Mouse (Mus musculus): ENCODE measurements around the gene Hfe.

The Hfe gene

DNA sequence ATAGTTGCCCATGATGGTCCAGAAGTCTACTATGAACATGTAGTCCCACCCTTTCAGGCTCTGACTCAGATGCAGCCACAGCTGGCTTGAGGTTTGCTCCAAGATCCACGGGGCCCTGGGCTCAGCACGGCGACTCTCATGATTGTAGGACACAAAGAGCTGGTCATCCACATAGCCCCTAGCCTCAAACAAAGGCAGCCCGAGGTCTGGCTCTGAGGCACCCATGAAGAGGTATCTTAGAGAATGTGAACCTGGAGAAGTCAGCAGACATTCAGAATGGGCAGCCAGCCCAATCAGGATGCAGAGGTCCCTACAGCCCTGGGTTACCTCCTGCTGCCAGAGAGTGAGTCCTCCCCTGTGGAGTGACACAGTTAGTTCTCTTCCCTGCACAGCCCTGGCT is 2.6 kb downstream of the Hfe start:
- DNase-seq = no peak

DNA sequence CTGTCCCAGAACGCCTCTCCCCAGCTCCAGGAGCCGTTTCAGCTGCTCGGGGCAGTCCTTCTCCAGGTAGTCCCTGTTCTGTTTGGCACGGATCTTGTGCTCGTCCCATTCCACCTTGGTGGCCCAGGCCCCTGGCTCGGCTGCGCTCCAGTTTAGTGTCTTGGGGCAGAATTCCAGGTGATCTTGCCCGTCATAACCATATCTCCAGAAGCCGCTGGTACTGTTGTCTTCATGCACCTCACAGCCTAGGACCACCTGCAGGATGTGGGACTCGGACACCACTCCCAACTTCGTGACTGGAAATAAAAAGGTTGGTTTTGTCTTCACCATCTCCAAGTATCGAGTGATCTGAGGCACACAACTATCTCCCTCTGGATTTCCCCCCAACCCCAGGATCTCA is 3.9 kb downstream of the Hfe start:
- no peak for DNase-seq

DNA sequence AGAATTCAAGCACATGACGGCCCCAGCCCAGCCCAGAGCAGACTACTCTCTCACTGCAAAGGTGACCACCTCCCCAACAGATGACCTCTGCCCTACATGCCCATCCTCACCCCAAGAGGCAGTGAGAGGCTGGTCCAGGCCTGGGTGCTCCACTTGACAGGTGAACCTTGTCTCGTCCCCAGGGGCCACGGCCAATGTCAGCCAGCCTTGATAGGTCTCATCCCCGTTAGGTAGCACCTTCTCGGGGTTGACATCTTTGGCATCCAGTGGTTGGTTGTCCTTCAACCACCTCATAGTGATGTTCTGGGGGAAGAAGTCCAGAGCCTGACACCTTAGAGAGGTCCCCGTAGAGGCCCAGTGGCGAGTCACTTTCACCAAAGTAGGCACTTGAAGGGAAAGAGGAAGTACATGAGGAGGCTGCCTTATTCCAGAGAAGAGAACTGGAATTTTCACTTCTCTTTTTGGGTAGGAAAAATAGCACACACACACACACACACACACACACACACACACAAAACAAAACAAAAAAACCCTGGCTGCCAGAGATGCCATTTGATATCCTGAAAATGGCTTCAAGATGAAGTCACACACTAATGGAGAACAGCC is 4.8 kb downstream of the Hfe start:
- DNase-seq = no peak

DNA sequence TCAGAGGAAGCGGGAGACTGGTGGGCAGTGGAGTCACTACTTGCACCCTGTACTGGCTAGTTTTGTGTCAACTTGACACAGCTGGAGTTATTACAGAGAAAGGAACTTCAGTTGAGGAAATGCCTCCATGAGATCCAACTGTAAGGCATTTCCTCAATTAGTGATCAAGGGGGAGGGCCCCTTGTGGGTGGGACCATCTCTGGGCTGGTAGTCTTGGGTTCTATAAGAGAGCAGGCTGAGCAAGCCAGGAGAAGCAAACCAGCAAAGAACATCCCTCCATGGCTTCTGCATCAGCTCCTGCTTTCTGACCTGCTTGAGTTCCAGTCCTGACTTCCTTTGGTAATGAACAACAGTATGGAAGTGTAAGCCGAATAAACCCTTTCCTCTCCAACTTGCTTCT is 7.9 kb downstream of the Hfe start:
- peak; percentile 3 for DNase-seq

DNA sequence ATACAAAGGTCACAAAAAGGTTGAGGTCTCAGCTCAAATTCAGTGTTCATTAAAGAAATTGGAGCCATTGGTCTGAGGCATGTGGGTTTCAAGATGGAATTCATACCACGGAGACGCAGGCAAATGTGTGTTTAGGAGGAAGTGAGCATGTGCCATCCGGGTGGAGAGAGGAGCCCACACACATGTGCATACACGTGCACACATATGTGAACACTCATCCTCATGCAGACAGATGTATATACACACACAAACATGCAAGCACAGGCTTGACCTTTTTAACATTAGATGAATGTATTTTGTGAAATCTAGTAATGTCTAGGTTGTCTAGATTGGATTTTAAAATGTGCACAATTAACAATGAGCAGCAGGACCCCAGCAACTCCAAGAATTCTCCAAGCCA is 8.4 kb downstream of the Hfe start:
- DNase-seq = peak; percentile 1

DNA sequence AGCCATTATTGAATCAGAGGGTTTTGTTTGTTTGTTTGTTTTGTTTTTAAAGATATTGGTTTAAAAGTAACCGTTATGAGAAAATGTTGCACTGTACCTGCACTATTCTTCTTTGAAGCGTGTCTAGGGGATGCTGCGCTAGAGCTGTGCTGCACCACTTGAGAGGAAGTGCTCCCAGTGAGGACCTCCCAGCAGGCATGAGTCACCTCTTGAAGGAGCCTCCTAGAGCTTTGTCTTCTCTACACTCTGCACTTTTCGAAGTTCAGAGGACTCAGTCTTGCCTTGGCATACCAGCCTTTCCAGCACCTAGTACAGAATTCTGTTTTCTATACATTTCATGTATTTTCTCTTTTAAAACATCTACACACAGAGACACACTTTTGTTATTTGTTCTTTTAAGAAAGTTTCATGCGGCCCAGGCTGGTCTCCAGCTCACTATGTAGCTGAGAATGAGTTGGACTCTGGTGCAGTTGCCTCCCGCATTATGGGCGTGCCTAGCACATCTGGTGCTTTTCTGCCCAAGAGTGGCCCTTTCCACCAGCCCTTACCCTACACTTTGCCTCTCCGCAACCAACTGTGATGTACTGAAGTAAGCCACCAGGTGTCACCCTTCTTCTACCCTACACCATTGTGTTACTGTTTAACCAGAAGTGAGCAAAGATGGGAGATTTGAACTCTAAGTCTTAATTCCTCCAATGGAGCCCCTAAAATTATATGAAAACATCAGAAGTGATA is 9.7 kb downstream of the Hfe start:
- peak; percentile 81 for DNase-seq

DNA sequence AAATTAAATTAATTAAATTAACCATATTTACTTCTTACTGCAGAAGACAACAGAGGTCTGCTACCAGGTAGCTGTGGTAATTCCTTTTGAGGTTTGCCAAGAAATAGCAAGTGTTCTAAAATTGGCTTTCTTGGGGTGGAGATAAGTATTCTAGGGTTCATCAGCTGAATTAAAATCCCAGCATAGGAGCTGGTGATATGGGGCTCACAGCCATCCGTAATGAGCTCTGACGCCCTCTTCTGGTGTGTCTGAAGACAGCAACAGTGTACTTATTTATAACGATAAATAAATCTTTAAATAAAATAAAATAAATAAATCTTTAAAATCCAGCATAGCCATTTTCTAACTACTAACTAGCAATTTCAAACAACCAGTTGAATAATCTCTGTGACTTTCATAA is 10.9 kb downstream of the Hfe start:
- DNase-seq = no peak

DNA sequence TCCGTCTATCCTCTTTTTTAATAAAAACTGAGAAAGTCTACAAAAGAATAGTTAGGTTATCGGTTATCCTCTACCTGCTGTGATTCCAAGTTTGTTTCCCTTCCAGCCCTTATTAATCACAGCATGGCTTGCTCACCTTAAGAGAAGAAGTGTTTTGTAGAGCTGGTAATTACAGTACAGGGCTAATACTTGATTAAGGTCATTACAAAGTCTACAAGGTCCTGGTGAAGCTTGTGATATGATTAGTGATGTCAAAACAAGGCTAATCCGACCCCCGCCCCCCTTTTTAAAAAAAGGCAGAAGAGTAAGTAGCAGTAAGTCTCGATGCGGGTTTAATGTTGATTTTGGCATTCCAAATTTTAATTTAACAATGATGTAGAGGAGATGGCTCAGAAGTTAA is 11.7 kb downstream of the Hfe start:
- peak; percentile 6 for DNase-seq

DNA sequence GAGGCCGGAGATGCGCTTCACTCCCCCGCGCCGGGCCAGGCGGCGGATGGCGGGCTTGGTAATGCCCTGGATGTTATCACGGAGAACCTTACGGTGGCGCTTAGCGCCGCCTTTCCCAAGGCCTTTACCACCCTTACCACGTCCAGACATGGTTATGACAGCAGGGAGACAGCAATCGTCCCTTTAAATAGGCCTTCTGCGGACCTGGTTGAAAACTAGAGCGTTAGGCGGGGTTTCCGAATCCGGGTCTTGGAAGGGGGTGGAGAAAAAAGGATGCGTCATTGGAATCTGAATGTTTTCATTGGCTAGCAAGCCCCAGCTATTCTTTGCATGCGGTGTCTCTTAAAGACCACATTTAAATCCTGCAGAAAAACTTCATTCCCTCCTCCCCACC is 12.4 kb downstream of the Hfe start, which contains the start of gene Hist1h4c:
TSS of gene Hist1h4c (minus strand) at position 155 of the 394 bp plus-strand sequence.
- peak; percentile 98 for DNase-seq

DNA sequence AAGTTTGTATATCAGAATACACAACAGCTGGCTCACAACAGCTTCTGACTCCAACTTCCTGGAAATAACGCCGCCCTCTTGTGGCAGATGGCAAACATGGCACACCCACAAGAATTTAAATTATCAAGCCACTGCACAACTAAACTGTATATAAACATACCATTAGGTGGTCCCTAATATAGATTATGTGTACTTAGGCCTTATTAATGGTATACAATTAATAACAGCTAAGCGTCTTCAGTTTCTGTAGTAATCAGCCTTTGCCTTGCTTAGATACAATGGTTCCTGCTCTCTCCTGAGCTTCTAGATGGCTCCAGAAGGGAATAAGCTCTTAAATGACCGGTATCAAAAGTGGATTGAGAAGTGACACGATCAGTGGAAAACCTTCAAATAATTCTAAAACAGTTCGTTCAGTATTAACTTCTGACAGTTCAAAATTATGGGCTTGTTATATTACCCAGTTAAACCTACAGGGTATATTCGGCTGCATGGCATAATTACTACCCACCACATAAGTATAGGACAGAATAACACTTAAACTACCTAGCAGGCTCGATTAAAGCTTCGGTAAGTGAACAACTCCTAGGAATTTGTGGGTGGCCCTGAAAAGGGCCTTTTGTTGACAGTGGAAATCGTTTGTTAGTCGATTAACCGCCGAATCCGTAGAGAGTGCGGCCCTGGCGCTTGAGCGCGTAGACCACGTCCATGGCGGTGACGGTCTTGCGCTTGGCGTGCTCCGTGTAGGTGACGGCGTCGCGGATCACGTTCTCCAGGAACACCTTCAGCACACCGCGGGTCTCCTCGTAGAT is 13.0 kb downstream of the Hfe start:
- peak; percentile 76 for DNase-seq

DNA sequence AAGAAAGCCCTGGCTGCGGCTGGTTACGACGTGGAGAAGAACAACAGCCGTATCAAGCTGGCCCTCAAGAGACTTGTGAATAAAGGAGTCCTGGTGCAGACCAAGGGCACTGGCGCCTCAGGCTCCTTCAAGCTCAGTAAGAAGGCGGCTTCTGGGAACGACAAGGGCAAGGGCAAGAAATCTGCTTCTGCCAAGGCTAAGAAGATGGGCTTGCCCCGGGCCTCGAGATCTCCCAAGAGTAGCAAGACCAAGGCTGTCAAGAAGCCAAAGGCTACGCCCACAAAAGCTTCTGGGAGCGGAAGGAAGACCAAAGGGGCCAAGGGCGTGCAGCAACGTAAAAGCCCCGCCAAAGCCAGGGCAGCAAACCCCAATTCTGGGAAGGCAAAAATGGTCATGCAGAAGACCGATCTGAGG is 14.6 kb downstream of the Hfe start:
- DNase-seq = peak; percentile 25

DNA sequence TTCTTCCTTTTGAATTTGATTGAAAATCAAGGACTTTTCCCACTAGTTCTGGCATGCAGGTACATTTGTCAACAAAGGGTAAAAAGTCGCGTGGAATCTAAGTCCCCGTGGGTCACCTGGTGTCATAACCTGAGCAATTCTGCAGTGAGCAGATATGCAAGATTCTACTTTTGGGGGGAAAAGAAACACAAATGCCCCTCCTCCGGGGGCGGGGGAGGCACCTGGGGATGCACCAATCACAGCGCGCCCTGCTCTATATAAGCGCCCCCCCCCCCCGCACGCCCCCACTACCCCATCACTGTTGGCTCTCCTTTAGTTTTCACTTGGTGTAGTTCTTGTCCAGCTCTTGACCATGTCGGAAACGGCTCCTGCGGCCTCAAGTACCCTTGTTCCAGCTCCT is 15.1 kb downstream of the Hfe start, which contains the start of gene Hist1h1t:
TSS of gene Hist1h1t (plus strand) at position 301 of the 400 bp plus-strand sequence.
- no peak for DNase-seq

DNA sequence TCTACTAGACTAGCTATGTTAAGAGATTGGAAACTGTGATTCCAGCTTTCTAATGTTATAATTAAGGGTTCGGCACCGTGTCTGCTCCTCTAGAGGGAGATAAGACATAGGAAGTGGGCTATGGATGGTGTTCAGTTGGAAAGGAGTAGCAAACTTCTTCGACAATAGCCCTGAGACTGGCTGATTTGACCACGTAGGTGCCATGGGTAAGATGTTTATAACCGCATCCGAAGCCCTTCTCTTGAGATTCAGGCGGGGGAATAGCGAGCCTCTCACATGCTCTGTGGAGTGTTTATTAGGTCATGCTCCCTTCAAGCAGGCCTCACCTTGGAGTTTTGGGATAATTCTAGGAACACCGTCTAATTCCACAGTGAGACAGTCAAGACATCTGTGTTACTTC is 15.7 kb downstream of the Hfe start:
- DNase-seq = no peak

DNA sequence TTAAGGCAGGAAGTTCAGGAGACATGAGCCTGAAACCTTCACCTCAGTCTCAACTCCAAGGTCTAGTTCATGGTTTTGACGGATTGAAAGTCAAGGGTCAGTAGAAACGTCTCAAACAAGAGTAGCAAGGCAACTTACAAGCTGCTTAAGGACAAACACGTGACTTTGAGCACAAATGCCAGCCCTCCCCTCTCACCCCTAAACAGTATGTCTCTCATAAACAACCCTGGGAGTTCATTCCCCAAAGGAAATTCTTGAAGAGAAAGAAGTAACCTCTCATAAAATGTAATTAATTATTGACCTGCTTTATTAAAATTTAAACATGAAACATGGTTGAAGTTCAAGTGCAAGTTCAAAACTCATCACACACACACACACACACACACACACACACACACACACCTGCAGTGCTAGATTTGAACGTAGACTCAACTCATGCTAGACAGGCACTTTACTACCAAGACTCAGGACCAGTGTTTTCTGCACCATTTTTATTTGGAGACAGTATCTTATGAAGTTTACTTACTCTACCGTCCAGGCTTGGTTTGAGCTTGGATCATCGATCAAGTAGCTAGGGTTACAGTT is 16.7 kb downstream of the Hfe start:
- DNase-seq = peak; percentile 51

DNA sequence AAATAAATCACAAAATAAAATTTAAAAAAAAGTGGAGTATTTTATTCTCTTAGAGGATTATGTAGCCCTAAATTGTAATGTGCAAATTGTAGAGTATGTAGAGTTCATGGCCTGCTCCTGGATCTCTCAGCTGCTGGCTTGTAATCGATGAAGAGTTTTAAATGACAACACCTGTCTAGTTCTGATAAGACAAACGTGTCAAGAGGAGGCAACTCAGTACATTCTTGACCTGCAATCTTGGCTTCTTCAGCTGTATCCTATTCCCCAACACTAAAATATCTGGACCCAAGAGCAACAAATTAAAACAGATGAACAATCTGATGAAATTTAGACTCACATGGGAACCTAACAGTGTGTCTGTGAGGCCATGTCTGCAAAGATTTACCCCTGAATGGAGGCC is 21.2 kb downstream of the Hfe start:
- no peak for DNase-seq

DNA sequence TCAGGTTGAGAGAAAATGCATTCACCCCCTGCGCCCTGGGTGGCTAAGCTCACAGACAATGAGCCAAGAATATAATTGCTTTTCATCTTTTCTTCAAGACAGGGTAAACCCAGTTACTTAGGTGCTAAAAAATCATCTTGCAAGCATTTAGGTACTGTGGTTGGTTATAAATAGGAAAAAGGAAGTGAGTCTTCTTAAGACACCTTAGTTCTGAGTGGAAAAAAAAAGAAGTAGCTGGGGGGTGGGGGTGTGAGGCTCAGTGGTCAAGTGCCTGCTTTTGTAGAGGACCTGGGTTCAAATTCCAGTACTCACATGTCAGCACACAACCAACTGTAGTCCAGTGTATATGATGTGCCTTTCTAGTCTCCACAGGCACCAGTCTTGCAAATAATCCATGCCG is 21.7 kb downstream of the Hfe start:
- DNase-seq = no peak

DNA sequence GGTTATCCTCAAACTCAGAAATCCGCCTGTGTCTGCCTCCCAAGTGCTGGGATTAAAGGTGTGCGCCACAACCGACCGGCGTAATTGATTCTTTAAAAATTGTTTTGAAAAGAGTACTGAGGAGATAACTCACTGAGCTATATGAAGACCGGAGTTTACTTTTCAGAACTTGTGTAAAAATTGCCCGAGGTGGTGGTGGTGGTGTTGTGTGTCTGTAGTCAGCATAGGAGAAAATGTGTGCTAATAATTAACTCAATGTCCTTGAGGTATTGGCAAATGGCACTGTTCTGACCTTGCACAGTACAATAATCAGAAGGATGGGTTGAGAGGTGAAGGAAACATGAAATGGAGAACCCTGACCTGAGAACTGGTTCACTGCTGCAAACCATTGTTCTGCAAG is 22.7 kb downstream of the Hfe start:
- DNase-seq = no peak

DNA sequence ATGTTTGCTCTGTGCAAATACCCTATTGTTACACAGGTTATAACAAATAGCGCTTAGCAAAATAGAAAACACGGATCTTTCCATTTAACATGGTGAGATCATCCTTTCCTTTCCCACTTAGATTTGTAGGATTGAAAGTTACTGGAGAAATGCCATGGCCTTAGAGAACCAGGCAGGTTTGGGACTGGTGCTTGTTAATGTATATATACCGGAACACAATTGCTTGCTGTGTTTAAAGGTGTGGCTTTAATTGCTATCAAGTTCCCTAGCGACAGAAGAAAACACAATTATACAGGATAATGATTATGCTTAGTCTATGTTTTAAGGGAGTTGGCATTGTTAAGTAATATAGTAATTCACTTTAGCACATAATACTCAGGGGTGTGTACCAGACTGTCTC is 23.5 kb downstream of the Hfe start:
- no peak for DNase-seq

DNA sequence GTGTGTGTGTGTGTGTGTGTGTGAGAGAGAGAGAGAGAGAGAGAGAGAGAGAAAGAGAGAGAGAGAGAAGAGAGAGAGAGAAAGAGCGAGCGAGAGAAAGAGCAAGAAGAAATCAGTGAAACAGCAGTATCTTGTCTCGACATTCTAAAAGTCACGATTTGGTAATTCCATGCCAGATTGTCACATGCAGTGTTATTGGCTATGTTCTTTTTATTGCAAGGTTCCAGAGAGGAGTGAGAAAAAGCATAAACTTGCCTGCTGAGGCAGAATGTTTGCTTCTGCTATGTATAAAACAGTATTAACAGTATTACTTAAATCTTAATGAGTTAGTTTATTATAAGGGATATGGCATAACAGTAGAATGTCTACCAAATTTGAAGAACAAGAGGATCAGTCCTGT is 24.7 kb downstream of the Hfe start:
- no peak for DNase-seq

DNA sequence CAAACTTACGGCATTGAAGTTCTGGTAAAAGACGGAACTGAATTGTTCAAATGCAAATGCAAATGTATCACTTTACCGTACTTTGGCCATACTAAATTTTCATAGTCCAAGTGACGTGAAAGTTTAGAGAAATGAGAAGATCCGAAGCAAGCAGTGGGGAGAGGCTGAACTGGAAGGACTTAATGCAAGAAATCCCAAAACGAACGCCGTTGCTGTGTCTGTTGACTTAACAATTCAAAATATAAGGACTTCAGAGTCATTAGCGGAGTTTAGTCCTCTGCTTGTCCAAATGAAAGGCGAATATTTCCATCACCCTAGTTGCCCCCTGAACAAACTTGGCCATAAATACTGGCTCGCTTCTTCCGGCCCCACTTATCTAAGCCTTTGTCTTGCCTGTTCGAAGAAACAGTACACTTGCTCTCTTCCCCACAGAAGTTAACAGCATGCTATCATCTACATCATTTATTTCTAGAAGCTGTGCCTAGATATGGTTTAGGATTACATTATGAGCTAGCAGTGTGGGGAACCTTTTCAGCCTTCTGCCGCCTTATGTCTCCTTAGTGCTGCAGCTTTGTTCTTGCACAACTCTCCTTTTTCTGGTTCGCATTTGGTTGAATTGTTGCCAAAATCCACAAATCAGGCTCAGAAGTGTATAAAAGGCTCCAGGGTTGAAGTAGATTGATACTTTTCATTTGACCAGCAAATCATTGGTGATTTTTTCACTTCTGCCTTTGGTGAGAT is 25.4 kb downstream of the Hfe start:
- DNase-seq = peak; percentile 30

DNA sequence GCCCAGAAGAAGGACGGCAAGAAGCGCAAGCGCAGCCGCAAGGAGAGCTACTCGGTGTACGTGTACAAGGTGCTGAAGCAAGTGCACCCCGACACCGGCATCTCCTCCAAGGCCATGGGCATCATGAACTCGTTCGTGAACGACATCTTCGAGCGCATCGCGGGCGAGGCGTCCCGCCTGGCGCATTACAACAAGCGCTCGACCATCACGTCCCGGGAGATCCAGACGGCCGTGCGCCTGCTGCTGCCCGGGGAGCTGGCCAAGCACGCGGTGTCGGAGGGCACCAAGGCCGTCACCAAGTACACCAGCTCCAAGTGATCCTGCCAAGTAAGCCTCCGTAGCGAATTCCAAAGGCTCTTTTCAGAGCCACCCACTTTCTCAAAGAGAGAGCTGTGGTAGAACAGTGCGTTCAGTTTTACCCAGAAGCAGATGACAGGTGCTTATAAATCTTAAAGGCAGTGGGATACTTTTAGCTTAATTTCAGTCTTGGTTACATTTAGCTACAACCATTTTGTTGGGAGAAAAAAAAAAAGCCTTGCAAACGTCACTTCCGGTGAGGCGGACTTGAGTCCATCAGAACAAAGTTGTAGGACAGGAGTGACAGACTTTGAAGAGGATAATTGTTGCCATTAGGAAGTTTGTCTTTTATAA is 26.2 kb downstream of the Hfe start:
- peak; percentile 71 for DNase-seq

DNA sequence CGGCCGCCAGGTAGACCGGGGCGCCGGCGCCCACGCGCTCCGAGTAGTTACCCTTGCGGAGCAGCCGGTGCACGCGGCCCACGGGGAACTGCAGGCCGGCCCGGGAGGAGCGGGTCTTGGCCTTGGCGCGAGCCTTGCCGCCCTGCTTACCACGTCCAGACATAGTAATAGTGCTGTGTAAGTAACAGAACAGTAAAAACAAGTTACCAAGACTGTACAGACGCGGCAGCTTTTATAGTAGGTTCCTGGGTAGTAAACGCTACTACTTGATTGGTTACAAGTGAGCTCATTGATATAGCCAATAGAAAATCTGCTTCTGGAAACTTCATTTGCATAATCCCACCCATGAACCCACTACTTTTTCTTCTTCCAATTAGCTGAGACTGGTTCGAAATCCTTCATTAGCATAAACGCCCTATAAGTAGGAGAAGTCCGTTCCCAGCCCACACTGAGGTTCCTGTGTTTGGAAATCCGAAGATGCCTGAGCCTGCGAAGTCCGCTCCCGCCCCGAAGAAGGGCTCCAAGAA is 26.8 kb downstream of the Hfe start, which contains the start of the genes Hist1h2ac and Hist1h2bc:
TSS of gene Hist1h2ac (minus strand) at position 194 of the 527 bp plus-strand sequence.
TSS of gene Hist1h2bc (plus strand) at position 445 of the 527 bp plus-strand sequence.
- peak; percentile 82 for DNase-seq
